Mouse (Mus musculus) cerebellum, adult 2 months (tissue): Measurements from ENCODE around the gene Slpi. TPM values are rescaled to one million over a fixed set of nuclear protein-coding genes. Genes with fewer than 3 reads are reported as not detected.

Source experiments
- DNase-seq, 2 experiments: peaks; one replicate each; pipeline ENCODE4 v3.0.0; 2021
- H3K27ac ChIP-seq: fragments of 200-500 bp; 2 replicates; pipeline ENCODE4 v1.5.1; 2012; ENCODE audit warnings: low read length, control low read depth, inconsistent platforms; ENCODE audit not compliant: insufficient read depth
- H3K27me3 ChIP-seq: fragments of 200-500 bp; 2 replicates; pipeline ENCODE4 v1.6.1; 2012; ENCODE audit warnings: inconsistent platforms, mild to moderate bottlenecking, low read length, moderate library complexity; ENCODE audit not compliant: control insufficient read depth, insufficient read depth
- H3K4me1 ChIP-seq: fragments of 200-500 bp; 2 replicates; pipeline ENCODE4 v1.6.1; 2011; ENCODE audit warnings: low read length; ENCODE audit not compliant: control insufficient read depth, insufficient read depth
- H3K4me3 ChIP-seq: fragments of 200-500 bp; replicated peaks from 2 replicates; pipeline ENCODE3; 2011; ENCODE audit warnings: mild to moderate bottlenecking, low read depth, low read length, control low read depth; ENCODE audit not compliant: insufficient read depth
- CTCF ChIP-seq: fragments of 200-500 bp; IDR thresholded peaks from 2 replicates; pipeline ENCODE4 v1.5.1; 2011; ENCODE audit warnings: low read depth, mild to moderate bottlenecking, control low read depth, low read length, moderate library complexity, borderline replicate concordance; ENCODE audit not compliant: insufficient read depth
- POLR2A ChIP-seq: fragments of 200-500 bp; IDR thresholded peaks from 2 replicates; pipeline ENCODE4 v1.6.1; 2011; ENCODE audit warnings: low read length, control low read depth, borderline replicate concordance; ENCODE audit not compliant: insufficient read depth
- WGBS: fragments of 180-500 bp; shearing (Covaris S2); methylation state at CpG from one replicate; pipeline ENCODE4 v1.1.7; 2018; 5-methylcytosine and 5-hydroxymethylcytosine counted together
- polyA plus RNA-seq: library from polyadenylated mRNA; depleted of rRNA; stranded (reverse); fragments of >200 nt; gene quantifications from 2 replicates; pipeline ENCODE4 v1.2.3, GENCODE M21; 2012

Slpi gene
- polyA plus RNA-seq, 1 experiment = 0.80 TPM

- H3K4me3 ChIP-seq = no peak overlapping the region
- WGBS = 2% methylated on average over 2 of the region's 2 CpGs
- no peak for DNase-seq
- no peaks in the 10 kb centered on the region for H3K27me3 ChIP-seq
- H3K4me1 ChIP-seq = no peaks in the 10 kb centered on the region
- no peak overlapping the region for H3K27ac ChIP-seq
- no peak for TF ChIP-seq POLR2A
- peak; percentile 60; the same call in 1 of the 2 replicates for TF ChIP-seq CTCF
Observed at GRCm38 (mm10) chr2:164417198-164417597, 28.3 kb upstream of the Slpi start.

- WGBS = 73% methylated on average over 10 of the region's 10 CpGs
- Histone ChIP-seq H3K4me1 (no peaks in the 10 kb centered on the region), H3K4me3 (no peak overlapping the region), H3K27ac (no peak overlapping the region), H3K27me3 (no peaks in the 10 kb centered on the region)
- TF ChIP-seq CTCF (no peak), POLR2A (no peak)
- no peak for DNase-seq
Observed at GRCm38 (mm10) chr2:164414581-164414980, 25.7 kb upstream of the Slpi start.

GRCm38 (mm10) chr2:164414167-164414566, 25.3 kb upstream of the Slpi start:
- no peak overlapping the region for H3K27ac ChIP-seq
- H3K4me3 ChIP-seq = no peak overlapping the region
- WGBS = 27% methylated on average over 28 of the region's 28 CpGs
- no peaks in the 10 kb centered on the region for H3K4me1 ChIP-seq
- H3K27me3 ChIP-seq = no peaks in the 10 kb centered on the region
- TF ChIP-seq POLR2A (no peak), CTCF (no peak)
- no peak for DNase-seq

- H3K27ac ChIP-seq = no peak overlapping the region
- WGBS = under 1% methylated on average over 22 of the region's 22 CpGs
- DNase-seq = peak; percentile 56 to 70
- H3K4me1 ChIP-seq = no peaks in the 10 kb centered on the region
- TF ChIP-seq CTCF (peak; percentile 82), POLR2A (no peak)
- H3K4me3 ChIP-seq = no peak overlapping the region
- no peaks in the 10 kb centered on the region; the same call in 1 of the 2 replicates for H3K27me3 ChIP-seq
Observed at GRCm38 (mm10) chr2:164407708-164408107, 18.8 kb upstream of the Slpi start.

GRCm38 (mm10) chr2:164405519-164405918, 16.6 kb upstream of the Slpi start:
- no peak overlapping the region for H3K27ac ChIP-seq
- H3K27me3 ChIP-seq = no peaks in the 10 kb centered on the region; the same call in 1 of the 2 replicates
- no peak overlapping the region for H3K4me3 ChIP-seq
- DNase-seq = no peak
- no peak for TF ChIP-seq POLR2A
- TF ChIP-seq CTCF = no peak
- H3K4me1 ChIP-seq = no peaks in the 10 kb centered on the region
- WGBS = 43% methylated on average over 5 of the region's 5 CpGs

- Histone ChIP-seq H3K4me3 (no peak within 1 kb of the TSS), H3K27me3 (no peaks in the 10 kb centered on the region; the same call in 1 of the 2 replicates), H3K4me1 (no peaks in the 10 kb centered on the region), H3K27ac (no peak within 1 kb of the TSS)
- TF ChIP-seq POLR2A (no peak), CTCF (no peak)
- DNase-seq = no peak
- WGBS = 21% methylated on average over 9 of the region's 9 CpGs
Observed at GRCm38 (mm10) chr2:164405060-164405459, 16.2 kb upstream of the Slpi start, which contains the start of gene Matn4. Gene Matn4 (minus strand): TSS chr2:164405160.

GRCm38 (mm10) chr2:164404082-164404990, 15.4 kb upstream of the Slpi start:
- WGBS = 3% methylated on average over 44 of the region's 49 CpGs
- no peak for DNase-seq
- Histone ChIP-seq H3K4me3 (no peak overlapping the region), H3K4me1 (no peaks in the 10 kb centered on the region), H3K27ac (no peak overlapping the region), H3K27me3 (no peaks in the 10 kb centered on the region; the same call in 1 of the 2 replicates)
- TF ChIP-seq CTCF (no peak), POLR2A (no peak)
